Mouse (Mus musculus) gastrocnemius, postnatal 4 days (tissue): ENCODE results near the gene Olfr1461. TPM values are rescaled to one million over a fixed set of nuclear protein-coding genes. Genes with fewer than 3 reads are reported as not detected.

Experiments used
- DNase-seq, 2 experiments: peaks; one replicate each; pipeline ENCODE4 v3.0.0; 2021 to 2022; ENCODE audit warnings: low spot score in 2 of 2, mixed read lengths in 2 of 2
- long read RNA-seq, 2 experiments: library from polyadenylated mRNA; stranded (forward); transcript quantifications; one replicate each; pipeline ENCODE4 v2.0.0; 2021
- total RNA-seq, 2 experiments: library from RNA; stranded (reverse); gene quantifications; 2 replicates each; pipeline ENCODE4 v1.2.3; 2021

Gene Olfr1461
- total RNA-seq: not detected
- long read RNA-seq, experiment 1: 0 reads
- long read RNA-seq, experiment 2: 0 reads

- no peak for DNase-seq
These were observed at the start of gene Olfr1461 for GRCm38 (mm10) chr19:13162700-13163099. Gene Olfr1461, plus strand, starts transcription at chr19:13163000.

GRCm38 (mm10) chr19:13149449-13149848 is 13.4 kb upstream of the Olfr1461 start, which contains the start of gene Olfr1459:
Gene Olfr1459, minus strand, starts transcription at chr19:13149549.
- DNase-seq: no peak

GRCm38 (mm10) chr19:13185434-13185833 is 22.6 kb downstream of the Olfr1461 start, which contains the start of gene Olfr1462:
Gene Olfr1462, plus strand, starts transcription at chr19:13185734.
- no peak for DNase-seq

Other genes starting within 250 kb of the Olfr1461 start
- not detected for gene Olfr1448, start 238.6 kb upstream of the Olfr1461 start, total RNA-seq
- not detected for gene Olfr1449, start 232.2 kb upstream of the Olfr1461 start, total RNA-seq
- gene Olfr1450, start 212.7 kb upstream of the Olfr1461 start, total RNA-seq: not detected
- not detected for gene Olfr1451, start 168.0 kb upstream of the Olfr1461 start, total RNA-seq
- not detected for gene Olfr1453, start 134.7 kb upstream of the Olfr1461 start, total RNA-seq
- gene Olfr1454, start 102.4 kb upstream of the Olfr1461 start, total RNA-seq: not detected
- not detected for gene Olfr1457, start 65.1 kb upstream of the Olfr1461 start, total RNA-seq
- gene Olfr1458, start 56.2 kb upstream of the Olfr1461 start, total RNA-seq: not detected
- gene Olfr1459, start 13.5 kb upstream of the Olfr1461 start, total RNA-seq: under 1 TPM; 0.02 to 0.03 TPM
- not detected for gene Olfr1462, start 22.7 kb downstream of the Olfr1461 start, total RNA-seq
- not detected for gene Olfr1463, start 68.3 kb downstream of the Olfr1461 start, total RNA-seq
- not detected for gene Olfr1465, start 152.5 kb downstream of the Olfr1461 start, total RNA-seq
- not detected for gene Olfr1466, start 175.9 kb downstream of the Olfr1461 start, total RNA-seq
- gene Olfr1467, start 199.2 kb downstream of the Olfr1461 start, total RNA-seq: not detected
- not detected for gene Olfr1469, start 244.8 kb downstream of the Olfr1461 start, total RNA-seq